Mouse (Mus musculus): ENCODE data around the gene Ugt1a9.

GRCm38 (mm10) chr1:88136646-88137045 lies 66.0 kb downstream of the Ugt1a9 start:
- TF ChIP-seq POLR2A (IDR thresholded peaks at IDR 0.05; ENCODE audit: insufficient read depth, low read length) (no peak), CTCF (IDR thresholded peaks at IDR 0.05; ENCODE audit: low read depth, low read length) (no peak)

All from ES-Bruce4 (cell line).